Mouse (Mus musculus): ENCODE data around the gene Cers6. TPM values are rescaled to one million over a fixed set of nuclear protein-coding genes. Genes with fewer than 3 reads are reported as not detected.

Cers6 gene
- total RNA-seq, 1 experiment from 2014 or later = 7.4 TPM

- DNase-seq = no peak
Measured at GRCm38 (mm10) chr2:69019821-69020489, 158.7 kb downstream of the Cers6 start.

GRCm38 (mm10) chr2:69020636-69021310 lies 159.5 kb downstream of the Cers6 start:
- no peak for DNase-seq

GRCm38 (mm10) chr2:69021516-69021915 lies 160.3 kb downstream of the Cers6 start:
- no peak for DNase-seq

GRCm38 (mm10) chr2:69024856-69025255 lies 163.6 kb downstream of the Cers6 start:
- DNase-seq = no peak

- DNase-seq = no peak
Measured at GRCm38 (mm10) chr2:69032562-69032961, 171.3 kb downstream of the Cers6 start.

GRCm38 (mm10) chr2:69035457-69035856 lies 174.2 kb downstream of the Cers6 start:
- no peak for DNase-seq

- no peak for DNase-seq
Measured at GRCm38 (mm10) chr2:69037362-69037761, 176.1 kb downstream of the Cers6 start.

GRCm38 (mm10) chr2:69042327-69043106 lies 181.3 kb downstream of the Cers6 start:
- DNase-seq = no peak

- DNase-seq = peak; percentile 11
Measured at GRCm38 (mm10) chr2:69043431-69044118, 182.3 kb downstream of the Cers6 start.

- DNase-seq = no peak
Measured at GRCm38 (mm10) chr2:69045926-69046325, 184.7 kb downstream of the Cers6 start.

GRCm38 (mm10) chr2:69047297-69047696 lies 186.1 kb downstream of the Cers6 start:
- no peak for DNase-seq

- DNase-seq = no peak
Measured at GRCm38 (mm10) chr2:69047805-69048204, 186.6 kb downstream of the Cers6 start.

- no peak for DNase-seq
Measured at GRCm38 (mm10) chr2:69049179-69049578, 187.9 kb downstream of the Cers6 start.

GRCm38 (mm10) chr2:69050189-69050588 lies 188.9 kb downstream of the Cers6 start:
- no peak for DNase-seq

GRCm38 (mm10) chr2:69051596-69051995 lies 190.4 kb downstream of the Cers6 start:
- no peak for DNase-seq

- no peak for DNase-seq
Measured at GRCm38 (mm10) chr2:69053210-69053858, 192.1 kb downstream of the Cers6 start.

GRCm38 (mm10) chr2:69054279-69054678 lies 193.0 kb downstream of the Cers6 start:
- peak; percentile 57 for DNase-seq

- DNase-seq = no peak
Measured at GRCm38 (mm10) chr2:69055174-69055573, 193.9 kb downstream of the Cers6 start.

- no peak for DNase-seq
Measured at GRCm38 (mm10) chr2:69061313-69061712, 200.1 kb downstream of the Cers6 start.

GRCm38 (mm10) chr2:69061910-69062689 lies 200.9 kb downstream of the Cers6 start:
- DNase-seq = no peak

- no peak for DNase-seq
Measured at GRCm38 (mm10) chr2:69064759-69065158, 203.5 kb downstream of the Cers6 start.
